Mouse (Mus musculus) CH12.LX (cell line): ENCODE measurements around the gene Papola. TPM values are rescaled to one million over a fixed set of nuclear protein-coding genes. Genes with fewer than 3 reads are reported as not detected.

Experiments
- DNase-seq: peaks from one replicate; pipeline ENCODE4 v3.0.0-alpha.2; 2013; ENCODE audit errors: extremely low read depth
- H3K27ac ChIP-seq: 2 replicates; pipeline ENCODE4 v1.5.1; 2012; ENCODE audit warnings: low read depth, mild to moderate bottlenecking, control low read depth, moderate library complexity; ENCODE audit not compliant: insufficient read depth
- H3K27me3 ChIP-seq: replicated peaks from 2 replicates; pipeline ENCODE3; 2012; ENCODE audit warnings: inconsistent platforms
- H3K36me3 ChIP-seq, 2 experiments: replicated peaks in 1 of 2; 2 replicates each; pipeline versions ENCODE3 to v1.6.1; 2012; ENCODE audit warnings: inconsistent platforms in 1 of 2, low read length in 1 of 2, mild to moderate bottlenecking in 1 of 2, mixed read lengths in 1 of 2, moderate library complexity in 1 of 2; ENCODE audit not compliant: control insufficient read depth in 1 of 2, insufficient read depth in 1 of 2
- H3K4me1 ChIP-seq, 2 experiments: 2 replicates each; pipeline ENCODE4 v1.6.1; 2012; ENCODE audit warnings: inconsistent platforms in 1 of 2, moderate library complexity in 1 of 2; ENCODE audit not compliant: insufficient read depth in 2 of 2, control insufficient read depth in 1 of 2
- H3K4me2 ChIP-seq: 2 replicates; pipeline ENCODE4 v1.6.1; 2012; ENCODE audit warnings: low read depth, mild to moderate bottlenecking, control low read depth; ENCODE audit not compliant: poor library complexity, insufficient read depth, severe bottlenecking
- H3K4me3 ChIP-seq, 3 experiments: fragments of 150-350 bp in 1 of 3; sonication (generic) in 1 of 3; replicated peaks in 1 of 3; 2 replicates each; pipeline versions ENCODE3 to v1.5.1; 2011 to 2012; ENCODE audit warnings: low read depth in 2 of 3, low read length in 2 of 3, mild to moderate bottlenecking in 2 of 3, moderate library complexity in 2 of 3, control low read depth in 1 of 3, improper control_type of control experiment in 1 of 3, inconsistent platforms in 1 of 3, mixed read lengths in 1 of 3; ENCODE audit not compliant: poor library complexity in 1 of 3
- H3K79me2 ChIP-seq: replicated peaks from 2 replicates; pipeline ENCODE4 v1.6.1; 2012; ENCODE audit warnings: mild to moderate bottlenecking, moderate library complexity; ENCODE audit not compliant: control insufficient read depth, poor library complexity, insufficient read depth, severe bottlenecking; ENCODE audit errors: extremely low read depth
- H3K9ac ChIP-seq: 2 replicates; pipeline ENCODE4 v1.6.1; 2012; ENCODE audit warnings: low read depth, mild to moderate bottlenecking, control low read depth, moderate library complexity; ENCODE audit not compliant: insufficient read depth
- H3K9me3 ChIP-seq: replicated peaks from 2 replicates; pipeline ENCODE3; 2012; ENCODE audit warnings: low read length, inconsistent platforms, mixed read lengths
- BHLHE40 ChIP-seq: IDR thresholded peaks from 2 replicates; pipeline ENCODE4 v1.6.1; 2011; ENCODE audit warnings: mild to moderate bottlenecking, low read depth, low read length, improper control_type of control experiment
- CHD1 ChIP-seq: IDR thresholded peaks from 2 replicates; pipeline ENCODE4 v1.6.1; 2012; ENCODE audit warnings: low read depth, low read length, improper control_type of control experiment, inconsistent platforms
- ELF1 ChIP-seq: IDR thresholded peaks from 2 replicates; pipeline ENCODE4 v1.6.1; 2014; ENCODE audit warnings: low read depth, mild to moderate bottlenecking, inconsistent platforms, low read length, improper control_type of control experiment
- EP300 ChIP-seq: IDR thresholded peaks from 2 replicates; pipeline ENCODE4 v1.6.1; 2011; ENCODE audit warnings: low read length, improper control_type of control experiment
- MAFK ChIP-seq: IDR thresholded peaks from 2 replicates; pipeline ENCODE4 v1.6.1; 2011; ENCODE audit warnings: low read length, improper control_type of control experiment; ENCODE audit not compliant: insufficient replicate concordance
- MXI1 ChIP-seq: IDR thresholded peaks from 2 replicates; pipeline ENCODE4 v1.6.1; 2011; ENCODE audit warnings: mild to moderate bottlenecking, low read depth, low read length, improper control_type of control experiment
- NELFE ChIP-seq: IDR thresholded peaks from 2 replicates; pipeline ENCODE4 v1.6.1; 2011; ENCODE audit warnings: low read depth, low read length, improper control_type of control experiment
- SIN3A ChIP-seq: IDR thresholded peaks from 2 replicates; pipeline ENCODE4 v1.6.1; 2012; ENCODE audit warnings: low read length, improper control_type of control experiment, inconsistent platforms
- TBP ChIP-seq: conservative IDR thresholded peaks from 2 replicates; pipeline ENCODE4 v1.6.1; 2011; ENCODE audit warnings: low read depth, low read length, improper control_type of control experiment
- UBTF ChIP-seq: IDR thresholded peaks from 2 replicates; pipeline ENCODE4 v1.6.1; 2012; ENCODE audit warnings: low read depth, mild to moderate bottlenecking, inconsistent platforms, low read length, improper control_type of control experiment, moderate library complexity
- USF1 ChIP-seq: IDR thresholded peaks from 2 replicates; pipeline ENCODE4 v1.6.1; 2014; ENCODE audit warnings: low read depth, mild to moderate bottlenecking, inconsistent platforms, low read length, improper control_type of control experiment
- dilution Hi-C: fragments of 300-500 bp; cut with MboI; formaldehyde crosslinking; loops from 2 replicates; pipeline ENCODE4 v1.14.3; 2020; ENCODE audit warnings: low sequenced_read_pairs; ENCODE audit not compliant: extremely low pct_unique_long_range_greater_than_20kb, extremely low pct_ligation_motif_present
- in situ Hi-C: fragments of 300-500 bp; cut with MboI; formaldehyde crosslinking; loops from 3 replicates; pipeline ENCODE4 v1.14.3; 2019; ENCODE audit warnings: low sequenced_read_pairs, low pct_ligation_motif_present, low pct_unique_long_range_greater_than_20kb, mixed read lengths
- polyA plus RNA-seq: library from polyadenylated mRNA; unstranded; fragments of >175 nt; gene quantifications from 2 replicates; pipeline ENCODE4 v1.2.1, GENCODE M21; 2012; ENCODE audit warnings: low read depth; ENCODE audit not compliant: insufficient read length
- total RNA-seq, 2 experiments: library from RNA; depleted of rRNA; stranded (reverse); fragments of 300-350 nt in 1 of 2; fragments of >200 nt in 1 of 2; gene quantifications; 2 replicates each; pipeline ENCODE4 v1.2.3; 2012 to 2014

The Papola gene
- total and polyA plus RNA-seq, 3 experiments: 100.0 to 150 (median 111) TPM

DNA sequence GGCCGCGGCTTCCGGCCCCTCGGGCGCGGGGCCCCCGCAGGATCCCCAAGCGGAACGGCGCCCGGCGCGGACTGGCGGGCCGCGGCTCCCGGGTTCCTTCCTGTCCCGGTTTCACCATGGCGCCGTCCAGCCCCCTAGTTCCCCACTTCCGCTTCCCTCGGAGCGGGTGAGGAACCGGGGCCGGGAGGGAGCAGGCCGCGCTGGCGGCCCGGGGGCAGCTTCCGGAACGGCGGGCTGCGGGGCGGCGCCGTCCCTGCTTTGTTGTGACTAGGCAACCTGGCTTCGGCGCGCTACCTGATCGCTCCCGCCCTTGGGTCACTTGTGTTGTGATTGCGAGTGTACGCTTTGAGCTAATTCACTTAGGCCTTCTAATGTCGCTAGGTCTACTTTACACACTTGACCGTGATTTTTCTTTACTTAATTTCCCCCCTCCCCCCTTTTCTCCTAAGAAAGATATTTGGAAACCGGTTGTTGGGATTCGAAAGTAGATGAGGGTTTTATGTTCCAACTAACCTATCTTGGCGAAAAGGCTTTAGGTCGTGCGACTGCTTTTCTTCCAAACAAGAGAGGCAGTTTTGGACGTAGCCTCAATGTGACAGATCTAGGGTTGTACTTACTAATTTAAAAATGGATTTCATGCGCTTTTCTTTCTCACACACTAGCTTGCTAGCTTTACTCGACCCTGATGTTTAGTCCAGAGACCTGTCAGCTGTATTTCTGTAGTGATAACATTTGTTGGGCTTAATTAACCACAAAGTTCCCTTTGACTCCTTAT is 693 bp downstream of the Papola start:
- dilution Hi-C loops (no loop called here), in situ Hi-C loops (no loop called here)
- Histone ChIP-seq H3K4me2 (peak overlapping the region; percentile 100), H3K9ac (peak overlapping the region; percentile 99), H3K79me2 (peaks cover 53% of the 10 kb centered on the region), H3K9me3 (no peaks in the 10 kb centered on the region), H3K4me3 (peak overlapping the region; percentile 64 to 96 (median 82)), H3K4me1 (peaks cover 0 to 36% of the 10 kb centered on the region in 2 experiments; a peak in 2 of 4 replicates), H3K27me3 (no peaks in the 10 kb centered on the region)
- peak; percentile 55 for DNase-seq
- TF ChIP-seq ELF1 (peak; percentile 80), NELFE (0 out of 2 replicates have a peak, but pooled peaks have one; percentile 9), USF1 (no peak), SIN3A (0 out of 2 replicates have a peak, but pooled peaks have one; percentile 8), UBTF (peak; percentile 74; the same call in 1 of the 2 replicates), BHLHE40 (no peak)
- TF ChIP-seq, all 38 proteins: peak for 4
- H3K27ac ChIP-seq: peak overlapping the region; percentile 98
- H3K36me3 ChIP-seq: peaks cover 0 to 27% of the 10 kb centered on the region in 2 experiments

GRCm38 (mm10) chr12:105786113-105786512 is 1.6 kb downstream of the Papola start:
- no peaks in the 10 kb centered on the region for H3K27me3 ChIP-seq
- H3K9me3 ChIP-seq: no peaks in the 10 kb centered on the region
- peak overlapping the region; percentile 100 for H3K4me2 ChIP-seq
- peaks cover 0 to 35% of the 10 kb centered on the region in 2 experiments for H3K36me3 ChIP-seq
- dilution Hi-C loops (no loop called here), in situ Hi-C loops (no loop called here)
- peaks cover 61% of the 10 kb centered on the region for H3K79me2 ChIP-seq
- peak overlapping the region; percentile 64 to 96 (median 82) for H3K4me3 ChIP-seq
- DNase-seq: no peak
- H3K27ac ChIP-seq: no peak overlapping the region
- peak overlapping the region; percentile 99 for H3K9ac ChIP-seq
- no peak for TF ChIP-seq TBP
- 0 out of 2 replicates have a peak, but pooled peaks have one; percentile 8 for TF ChIP-seq EP300
- peaks cover 0 to 36% of the 10 kb centered on the region in 2 experiments; a peak in 2 of 4 replicates for H3K4me1 ChIP-seq

DNA sequence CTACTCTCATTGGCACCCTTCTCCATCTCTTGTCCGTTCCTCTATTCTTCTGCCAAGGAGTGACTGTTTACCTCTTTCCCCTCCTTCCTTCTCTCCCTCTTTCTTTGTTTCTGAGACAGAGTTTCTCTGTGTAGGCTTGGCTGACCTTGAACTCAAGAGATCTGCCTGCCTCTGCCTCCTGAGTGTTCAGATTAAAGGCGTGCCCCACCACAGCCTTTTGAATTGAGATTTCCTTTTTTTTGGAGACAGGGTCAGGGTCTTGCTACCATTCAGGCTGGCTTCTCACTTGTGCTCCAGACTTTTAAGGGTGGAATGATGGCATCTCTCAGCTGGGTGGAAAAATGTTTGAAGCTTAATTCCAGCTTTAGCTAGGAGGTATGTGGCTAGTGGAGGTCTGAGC is 3.1 kb downstream of the Papola start:
- Histone ChIP-seq H3K79me2 (peaks cover 75% of the 10 kb centered on the region), H3K9me3 (no peaks in the 10 kb centered on the region), H3K4me2 (no peak overlapping the region), H3K36me3 (peaks cover 0 to 36% of the 10 kb centered on the region in 2 experiments), H3K4me3 (no peak overlapping the region), H3K9ac (no peak overlapping the region), H3K4me1 (peaks cover 0 to 36% of the 10 kb centered on the region in 2 experiments; a peak in 2 of 4 replicates), H3K27ac (no peak overlapping the region), H3K27me3 (no peaks in the 10 kb centered on the region)
- DNase-seq: no peak
- in situ Hi-C loops (no loop called here), dilution Hi-C loops (no loop called here)
- TF ChIP-seq MXI1 (no peak), CHD1 (0 out of 2 replicates have a peak, but pooled peaks have one; percentile 44), MAFK (no peak), SIN3A (no peak)
